Mouse (Mus musculus) liver, postnatal 0 days (tissue): ENCODE measurements at regions not wholly inside any gene's neighbourhood (a gene's known extent, or its start where the extent isn't known, plus 50 kb on each side); places are given as distances from the start of the nearest gene placed in this dataset.

Source experiments
- CTCF ChIP-seq: sonication (generic); IDR thresholded peaks from 2 replicates; pipeline ENCODE4 v1.5.1; 2016; ENCODE audit warnings: antibody characterized with exemption, low read depth
- EP300 ChIP-seq: IDR thresholded peaks from 2 replicates; pipeline ENCODE4 v1.6.1; 2016; ENCODE audit warnings: antibody characterized with exemption, low read depth, mild to moderate bottlenecking

DNA sequence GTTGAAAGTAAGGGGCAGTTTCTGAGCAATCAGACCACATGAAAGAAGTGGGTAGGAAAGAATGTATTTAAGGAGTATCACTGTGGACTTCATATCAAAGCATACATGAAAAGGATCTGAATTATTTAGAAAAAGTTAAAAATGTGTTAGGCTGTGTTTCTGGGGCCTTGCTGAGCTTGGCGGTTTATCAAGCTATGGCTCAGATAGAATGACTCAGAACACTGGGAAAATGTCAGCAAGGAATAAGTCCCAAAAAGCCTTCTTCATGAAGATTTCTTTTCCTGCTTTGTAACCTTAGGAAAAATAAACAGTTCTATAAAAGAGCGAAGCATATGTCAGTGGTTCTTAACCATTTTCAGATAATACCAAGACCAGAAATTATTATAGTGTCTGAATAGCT, 56.0 kb upstream of the Plxna4 start:
- no peak for TF ChIP-seq CTCF
- no peak for TF ChIP-seq EP300
